Mouse (Mus musculus) layer of hippocampus, adult 18-20 months (tissue): Measurements from ENCODE around the gene Setd2. TPM values are rescaled to one million over a fixed set of nuclear protein-coding genes. Genes with fewer than 3 reads are reported as not detected.

Experiments used
- DNase-seq, 2 experiments: peaks; one replicate each; pipeline ENCODE4 v3.0.0; 2022; ENCODE audit warnings: low spot score in 2 of 2
- long read RNA-seq: library from polyadenylated mRNA; stranded (forward); transcript quantifications from one replicate; pipeline ENCODE4 v2.0.0, GENCODE M21; 2021
- total RNA-seq, 2 experiments: library from RNA; stranded (reverse); gene quantifications; 2 replicates each; pipeline ENCODE4 v1.2.3; 2021

Setd2 gene
- 10 to 100 TPM; 62.3 to 64.8 TPM for total RNA-seq
- long read RNA-seq, full-length matches to known transcripts = 1 of 7 reads
- long read RNA-seq, partial matches to known transcripts = 5 of 7 reads
- long read RNA-seq, other reads (novel, unspliced or antisense) = 1 of 7 reads

- DNase-seq = peak; percentile 54 to 72
Measured at GRCm38 (mm10) chr9:110532538-110533291, at the start of gene Setd2. Gene Setd2 (plus strand): TSS chr9:110532597.

- DNase-seq = no peak
Measured at GRCm38 (mm10) chr9:110488841-110489240, 43.6 kb upstream of the Setd2 start.

- DNase-seq = no peak
Measured at GRCm38 (mm10) chr9:110490913-110491312, 41.5 kb upstream of the Setd2 start.

GRCm38 (mm10) chr9:110525737-110526136 is 6.7 kb upstream of the Setd2 start:
- no peak for DNase-seq

GRCm38 (mm10) chr9:110529002-110529737 is 3.2 kb upstream of the Setd2 start:
- no peak for DNase-seq

- no peak for DNase-seq
Measured at GRCm38 (mm10) chr9:110530650-110531049, 1.7 kb upstream of the Setd2 start.

- DNase-seq = no peak
Measured at GRCm38 (mm10) chr9:110531151-110531791, 1.1 kb upstream of the Setd2 start.

GRCm38 (mm10) chr9:110531914-110532489 is 395 bp upstream of the Setd2 start:
- peak; percentile 91 to 94 for DNase-seq

GRCm38 (mm10) chr9:110533645-110534044 is 1.2 kb downstream of the Setd2 start:
- DNase-seq = no peak

- DNase-seq = no peak
Measured at GRCm38 (mm10) chr9:110535114-110535513, 2.7 kb downstream of the Setd2 start.

- DNase-seq = no peak
Measured at GRCm38 (mm10) chr9:110536636-110537035, 4.2 kb downstream of the Setd2 start.

- peak in 1 of 2 experiments; percentile 10 for DNase-seq
Measured at GRCm38 (mm10) chr9:110538511-110538910, 6.1 kb downstream of the Setd2 start.

- DNase-seq = no peak
Measured at GRCm38 (mm10) chr9:110541988-110542387, 9.6 kb downstream of the Setd2 start.

GRCm38 (mm10) chr9:110548261-110548660 is 15.9 kb downstream of the Setd2 start:
- no peak for DNase-seq

GRCm38 (mm10) chr9:110568309-110568708 is 35.9 kb downstream of the Setd2 start:
- no peak for DNase-seq

GRCm38 (mm10) chr9:110582161-110582560 is 49.8 kb downstream of the Setd2 start:
- DNase-seq = no peak

GRCm38 (mm10) chr9:110583521-110583920 is 51.1 kb downstream of the Setd2 start:
- no peak for DNase-seq

- no peak for DNase-seq
Measured at GRCm38 (mm10) chr9:110611471-110611870, 79.1 kb downstream of the Setd2 start.

- no peak for DNase-seq
Measured at GRCm38 (mm10) chr9:110617081-110617480, 84.7 kb downstream of the Setd2 start.

- no peak for DNase-seq
Measured at GRCm38 (mm10) chr9:110620180-110620579, 87.8 kb downstream of the Setd2 start.

- DNase-seq = no peak
Measured at GRCm38 (mm10) chr9:110620685-110621084, 88.3 kb downstream of the Setd2 start.
